Mouse (Mus musculus) urinary bladder, postnatal 4 days (tissue): ENCODE results near the gene Asf1a.
"Not testable (repeated sequence)": the region's sequence is repeated elsewhere in the genome, so short reads cannot be mapped to it uniquely, and the experiment has no call there.

ENCODE experiments used
- DNase-seq, 2 experiments: peaks; one replicate each; pipeline ENCODE4 v3.0.0; 2021 to 2022; ENCODE audit warnings: low spot score in 2 of 2

The Asf1a gene

DNA sequence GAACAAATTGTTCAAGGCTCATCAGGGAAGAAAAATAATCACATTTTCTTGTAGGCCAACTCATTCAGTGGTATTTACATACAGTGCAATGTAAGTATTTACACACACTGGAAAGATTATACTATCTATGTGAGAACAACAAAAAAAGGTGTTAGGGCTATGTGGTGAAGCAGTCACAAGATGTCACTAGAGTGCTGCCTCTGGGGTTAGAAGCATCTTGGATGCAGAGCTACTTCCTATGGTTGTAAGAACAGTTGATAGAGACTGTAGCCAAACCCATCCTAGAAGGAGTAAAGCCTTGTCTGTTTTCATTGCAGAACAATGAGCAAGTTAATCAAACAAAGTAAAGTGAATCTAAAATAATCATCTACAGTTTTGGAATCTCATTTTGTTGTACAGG lies 45.0 kb downstream of the Asf1a start:
- no peak for DNase-seq

DNA sequence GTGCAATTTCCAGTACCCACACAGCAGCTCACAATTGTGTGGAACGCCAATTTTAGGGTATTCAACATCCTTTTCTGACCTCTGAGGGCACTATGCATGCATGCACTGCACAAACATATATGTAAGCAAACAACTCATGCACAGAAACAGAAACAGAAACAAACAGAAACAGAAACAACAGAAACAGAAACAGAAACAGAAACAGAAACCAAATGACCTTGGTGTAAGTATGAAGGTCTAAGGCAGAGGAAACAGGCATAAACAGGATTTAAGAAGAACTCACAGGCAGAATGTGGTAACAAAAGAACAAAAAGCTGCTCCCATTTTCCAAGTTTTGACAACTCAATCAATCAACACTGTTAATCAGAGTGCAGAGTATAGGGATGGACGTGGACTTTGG lies 54.1 kb downstream of the Asf1a start:
- DNase-seq: no peak

DNA sequence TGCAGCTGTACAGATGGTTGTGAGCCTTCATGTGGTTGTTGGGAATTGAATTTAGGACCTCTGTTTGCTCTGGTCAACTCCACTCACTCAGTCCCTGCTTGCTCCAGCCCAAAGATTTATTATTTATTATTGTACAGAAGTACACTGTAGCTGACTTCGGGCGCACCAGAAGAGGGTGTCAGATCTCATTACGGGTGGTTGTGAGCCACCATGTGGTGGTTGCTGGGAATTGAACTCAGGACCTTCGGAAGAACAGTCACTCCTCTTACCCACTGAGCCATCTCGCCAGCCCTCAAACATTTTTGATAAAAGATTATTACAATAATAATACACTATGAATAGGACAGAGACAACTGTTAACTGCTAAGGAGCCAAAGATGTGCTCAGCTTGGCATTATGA lies 57.7 kb downstream of the Asf1a start:
- not testable (repeated sequence) for DNase-seq
